ENCODE assay signal across 11 mouse cellular contexts in genomic region chr11:60254308-60254707, GRCm38 (mm10). TPM values are rescaled to one million over a fixed set of nuclear protein-coding genes. Genes with fewer than 3 reads are reported as not detected.
DNase-seq lines count a peak whose midpoint lies in the region.
"Had no signal": no experiment of that assay in that cellular context is flagged by ENCODE, and none has a peak within 500 bp of the region (broad histone marks: within the 10 kb centered on the region; RNA-seq: fewer than 3 reads in every experiment).

No protein-coding gene starts in this region.

- H3K27me3 ChIP-seq in embryonic facial prominence, embryonic 10.5 days (replicated peaks; ENCODE audit: low read depth, poor library complexity, severe bottlenecking), result no peaks in the 10 kb centered on the region
- H3K27me3 ChIP-seq: liver, embryonic 12.5 days had no signal

- peaks cover 18% of the 10 kb centered on the region for H3K36me3 ChIP-seq in embryonic facial prominence, embryonic 10.5 days (replicated peaks)

- H3K9me3 ChIP-seq in embryonic facial prominence, embryonic 10.5 days, result no peaks in the 10 kb centered on the region
- H3K9me3 ChIP-seq: liver, embryonic 12.5 days had no signal

- intact Hi-C loops in heart, postnatal 36 days (cut with DNase I), result loop anchor here (5.0 kb wide), 2 partner anchors 83 to 98 kb away; partner anchors contain the start of genes Drc3 and Tom1l2

- 87% methylated on average over 5 of the region's 5 CpGs for WGBS in embryonic facial prominence, embryonic 10.5 days

- H3K27ac ChIP-seq in embryonic facial prominence, embryonic 10.5 days (replicated peaks), result 0 out of 2 replicates have a peak overlapping the region, but pooled peaks have one; percentile 10
- H3K27ac ChIP-seq: kidney, postnatal 0 days; liver, embryonic 12.5 days had no signal

- H3K4me3 ChIP-seq in embryonic facial prominence, embryonic 10.5 days, result no peak overlapping the region
- H3K4me3 ChIP-seq: liver, embryonic 12.5 days had no signal

- peaks cover 19% of the 10 kb centered on the region for H3K4me1 ChIP-seq in embryonic facial prominence, embryonic 10.5 days

- peak; percentile 77 for DNase-seq in adrenal gland, adult 2 months
- no peak for DNase-seq in adrenal gland, postnatal 4 days (ENCODE audit: low spot score in 2 of 2)
- DNase-seq in heart, adult 18-20 months, result peak; percentile 67 to 72
- no peak for DNase-seq in heart, postnatal 36 days
- peak; percentile 6 for DNase-seq in 3T3-L1 (ENCODE audit: low read depth, low spot score)
- no peak for DNase-seq in embryonic facial prominence, embryonic 10.5 days (ENCODE audit: low spot score)
- DNase-seq in ovary, postnatal 10 days (ENCODE audit: low spot score), result no peak
- no peak for DNase-seq in adipocyte (ENCODE audit: low spot score)
- DNase-seq: embryo, embryonic 11 days had no signal

RNA-seq across cellular contexts. Expression of gene Srebf1, which starts 31.9 kb away (rescaled TPM):
- total RNA-seq in adrenal gland, adult 2 months (2021), result 100 to 1,000 TPM; 201 to 250 TPM
- polyA plus RNA-seq in adrenal gland, adult 2 months (2012; rRNA removed), result 661 and 745 TPM in 2 replicates
- 100 to 1,000 TPM; 135 to 160 TPM for total RNA-seq in adrenal gland, postnatal 4 days (2021)
- 10 to 100 TPM; 25.7 to 36.6 TPM for total RNA-seq in heart, adult 18-20 months (2021)
- 10 to 100 TPM; 28.9 to 39.5 TPM for total RNA-seq in heart, postnatal 36 days (2021)
- 50.9 and 52.1 TPM in 2 replicates for polyA plus RNA-seq in embryonic facial prominence, embryonic 10.5 days (2016; fragmentation: Nextera tagmentation; extraction: Ambion mirVana)

Comparison
In these comparisons a context has a peak if more than half of its experiments do, and no peak if none do; other contexts are left out.
1. DNase-seq: peak in adrenal gland, adult 2 months (single experiment), heart, adult 18-20 months (2 of 2) and 3T3-L1 (single experiment); none in adrenal gland, postnatal 4 days (0 of 2), heart, postnatal 36 days (0 of 2), embryonic facial prominence, embryonic 10.5 days (single experiment), ovary, postnatal 10 days (single experiment) and adipocyte (single experiment).